Mouse (Mus musculus) layer of hippocampus, postnatal 14 days (tissue): ENCODE data around the gene Dynll2. TPM values are rescaled to one million over a fixed set of nuclear protein-coding genes. Genes with fewer than 3 reads are reported as not detected.
"Not testable (repeated sequence)": the region's sequence is repeated elsewhere in the genome, so short reads cannot be mapped to it uniquely, and the experiment has no call there.

Experiments
- DNase-seq, 2 experiments: peaks; one replicate each; pipeline ENCODE4 v3.0.0; 2021 to 2022; ENCODE audit warnings: low spot score in 2 of 2, mixed read lengths in 1 of 2
- total RNA-seq, 2 experiments: library from RNA; stranded (reverse); gene quantifications; 2 replicates each; pipeline ENCODE4 v1.2.3; 2021

Gene Dynll2
- total RNA-seq, 2 experiments from 2014 or later, result 406 to 432 TPM

- DNase-seq, result no peak
These were observed 12.4 kb upstream of the Dynll2 start for GRCm38 (mm10) chr11:87999751-88000150.

DNA sequence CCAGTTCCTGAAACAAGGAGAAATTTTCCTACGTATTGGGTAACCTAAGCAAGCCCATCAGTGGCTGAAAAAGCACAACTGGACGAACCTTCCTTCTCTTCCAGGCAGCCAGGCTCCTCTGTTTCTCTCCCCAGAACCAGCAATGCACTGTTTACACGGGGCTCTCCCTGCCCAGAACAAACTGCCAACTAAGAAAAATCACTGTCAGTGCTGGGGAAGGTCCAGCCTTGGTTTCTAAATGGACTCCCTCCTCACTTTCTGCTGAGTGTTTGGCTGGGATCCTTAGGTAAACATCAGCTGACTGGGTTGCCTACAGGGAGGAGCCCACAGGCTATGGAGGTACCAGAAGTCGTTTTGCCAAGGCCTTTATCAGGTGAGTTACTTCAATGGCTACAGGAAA is 4.5 kb upstream of the Dynll2 start:
- no peak for DNase-seq

DNA sequence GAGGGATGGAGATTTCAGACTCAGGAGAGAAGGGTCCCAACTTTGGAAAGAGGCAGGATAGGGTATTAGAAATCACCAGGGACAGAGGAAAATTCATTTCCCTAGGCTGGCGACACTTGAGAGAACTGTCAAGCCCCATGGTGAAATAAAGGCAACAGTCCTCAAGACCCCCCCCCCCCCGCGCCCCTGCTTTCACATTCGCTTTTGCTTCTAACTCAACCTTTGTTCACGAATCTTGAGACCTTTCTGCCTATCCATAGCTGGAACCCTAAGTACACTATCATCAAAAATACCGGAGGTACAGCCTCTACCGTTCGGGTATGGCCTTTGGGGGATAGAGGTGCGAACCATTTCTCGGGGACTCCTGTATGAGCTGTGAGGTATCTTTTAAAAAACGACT is 528 bp upstream of the Dynll2 start:
- no peak for DNase-seq

GRCm38 (mm10) chr11:87986141-87986741 is 1.1 kb downstream of the Dynll2 start:
- peak in 1 of 2 experiments; percentile 43 for DNase-seq

- no peak for DNase-seq
These were observed 1.7 kb downstream of the Dynll2 start for GRCm38 (mm10) chr11:87985643-87986042.

DNA sequence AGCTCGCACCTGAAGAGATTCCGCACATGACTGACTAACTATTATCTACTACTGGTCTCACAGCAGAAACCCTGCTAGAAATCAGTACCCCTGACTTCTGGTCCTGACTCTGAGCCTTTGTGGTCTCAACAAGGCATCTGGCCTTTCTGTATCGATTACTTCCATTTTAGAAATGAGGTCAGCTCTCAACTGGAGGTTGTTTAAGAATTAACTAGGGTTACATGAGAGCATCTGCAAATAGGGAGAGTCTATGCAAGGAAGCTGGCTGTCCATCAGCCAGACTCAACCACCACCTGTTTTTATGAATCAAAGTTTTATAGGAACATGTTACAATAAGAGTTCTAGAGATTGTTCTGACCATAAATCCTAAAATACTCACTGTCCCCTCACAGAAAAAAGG is 2.8 kb downstream of the Dynll2 start:
- no peak for DNase-seq

GRCm38 (mm10) chr11:87978905-87979304 is 8.4 kb downstream of the Dynll2 start:
- DNase-seq, result no peak

DNA sequence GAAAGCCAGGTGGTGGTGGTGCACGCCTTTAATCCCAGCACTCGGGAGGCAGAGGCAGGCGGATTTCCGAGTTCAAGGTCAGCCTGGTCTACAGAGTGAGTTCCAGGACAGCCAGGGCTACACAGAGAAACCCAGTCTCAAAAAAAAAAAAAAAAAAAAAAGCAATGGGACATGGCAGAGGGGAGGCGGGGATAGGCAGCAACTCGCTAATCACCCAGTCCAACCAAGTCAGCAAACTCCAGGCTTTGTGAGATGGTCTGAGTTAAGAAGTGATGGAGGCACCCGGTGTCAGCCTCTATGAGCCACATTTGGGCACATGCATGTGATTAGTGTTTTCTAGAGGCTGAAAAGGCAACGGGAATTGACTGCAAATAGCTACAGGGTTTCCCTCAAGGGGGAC is 10.3 kb downstream of the Dynll2 start:
- DNase-seq, result not testable (repeated sequence)

DNA sequence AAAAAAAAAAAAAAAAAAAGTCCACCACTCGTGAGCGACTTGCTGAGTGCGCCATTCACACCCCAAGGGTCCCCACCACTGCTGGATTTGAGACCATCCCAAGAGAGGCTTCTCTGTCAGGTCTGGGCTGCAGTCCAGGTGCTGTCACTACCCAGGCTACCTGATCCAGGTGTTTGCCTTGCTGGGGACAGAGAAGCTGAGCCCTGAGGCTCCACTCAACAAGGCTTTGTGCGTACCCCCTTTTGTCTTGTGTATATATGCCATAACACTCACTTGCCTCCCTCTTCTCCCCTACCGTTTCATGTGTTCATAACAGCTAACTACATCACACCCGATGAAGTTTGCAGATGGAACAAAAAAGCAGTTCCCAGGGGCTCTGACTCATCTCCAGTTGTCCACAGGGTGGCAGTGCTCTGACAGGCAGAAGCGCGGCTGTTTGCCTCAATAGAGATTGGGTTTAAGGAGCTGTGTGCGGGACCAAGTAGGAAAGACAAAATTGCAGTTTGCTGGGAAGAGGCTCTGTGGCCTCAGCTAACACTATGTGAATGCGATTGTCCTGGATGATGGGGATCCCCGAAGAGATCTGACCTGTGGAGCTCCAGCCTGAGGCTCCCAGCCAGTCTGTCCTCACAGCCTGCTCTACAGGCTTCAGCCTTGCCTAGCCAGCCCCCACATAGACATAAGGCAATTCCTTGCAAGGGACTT is 12.7 kb downstream of the Dynll2 start:
- peak; percentile 65 to 82 for DNase-seq

GRCm38 (mm10) chr11:87973559-87974305 is 13.6 kb downstream of the Dynll2 start:
- no peak for DNase-seq

DNA sequence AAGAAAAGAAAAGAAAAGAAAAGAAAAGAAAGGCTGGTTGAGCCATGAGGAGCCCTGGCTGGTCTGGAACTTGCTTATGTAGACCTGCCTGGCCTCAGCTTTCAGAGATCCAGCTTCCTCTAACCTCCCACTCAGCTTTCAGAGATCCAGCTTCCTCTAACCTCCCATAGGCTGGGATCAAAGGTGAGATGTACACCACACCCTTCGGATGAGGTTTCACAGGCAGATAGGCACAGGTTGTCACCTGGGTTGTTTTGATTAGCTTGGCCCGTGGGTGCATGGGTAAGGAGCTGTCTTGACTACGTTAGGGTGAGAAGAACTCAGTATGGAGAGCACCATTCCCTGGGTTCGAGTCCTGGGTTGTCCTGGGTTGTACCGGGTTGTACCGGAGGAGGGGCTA is 14.5 kb downstream of the Dynll2 start:
- no peak for DNase-seq

DNA sequence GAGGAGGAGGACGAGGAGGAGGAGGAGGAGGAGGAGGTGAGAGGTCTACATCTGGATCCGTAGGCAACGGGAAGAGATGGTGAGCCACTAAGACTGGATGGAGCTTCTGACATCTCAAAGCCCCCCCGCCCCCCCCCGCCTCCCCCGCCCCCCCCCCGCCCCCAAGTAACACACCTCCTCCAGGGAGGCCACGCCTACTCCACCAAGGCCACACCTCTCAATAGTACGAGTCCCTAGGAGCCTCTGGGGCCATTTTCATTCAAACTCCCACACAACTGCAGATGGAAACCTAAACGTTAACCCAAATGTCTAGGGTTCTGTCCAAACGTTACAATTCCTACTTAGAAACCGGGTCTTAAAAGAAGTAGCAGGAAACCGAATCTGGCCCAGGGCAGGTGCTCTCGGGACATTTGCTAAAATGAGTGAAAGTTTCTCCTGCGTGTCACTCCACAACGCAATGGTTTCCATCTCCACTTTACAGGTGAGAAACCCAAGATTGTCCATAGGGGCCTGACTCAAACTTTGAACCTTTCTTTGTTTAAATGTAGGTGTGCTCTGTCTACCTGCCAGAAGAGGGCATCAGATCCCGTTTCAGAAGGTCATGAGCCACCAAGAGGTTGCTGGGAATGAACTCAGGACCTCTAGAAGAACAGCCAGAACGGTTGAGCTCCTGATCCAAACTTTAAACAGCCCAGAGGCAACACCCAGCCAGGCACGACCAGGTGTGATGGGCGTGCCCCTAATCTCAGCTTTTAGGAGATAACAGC is 18.8 kb downstream of the Dynll2 start:
- DNase-seq, result no peak

GRCm38 (mm10) chr11:87967692-87968289 is 19.5 kb downstream of the Dynll2 start:
- DNase-seq, result peak; percentile 80 to 84

GRCm38 (mm10) chr11:87966214-87966613 is 21.1 kb downstream of the Dynll2 start:
- no peak for DNase-seq

DNA sequence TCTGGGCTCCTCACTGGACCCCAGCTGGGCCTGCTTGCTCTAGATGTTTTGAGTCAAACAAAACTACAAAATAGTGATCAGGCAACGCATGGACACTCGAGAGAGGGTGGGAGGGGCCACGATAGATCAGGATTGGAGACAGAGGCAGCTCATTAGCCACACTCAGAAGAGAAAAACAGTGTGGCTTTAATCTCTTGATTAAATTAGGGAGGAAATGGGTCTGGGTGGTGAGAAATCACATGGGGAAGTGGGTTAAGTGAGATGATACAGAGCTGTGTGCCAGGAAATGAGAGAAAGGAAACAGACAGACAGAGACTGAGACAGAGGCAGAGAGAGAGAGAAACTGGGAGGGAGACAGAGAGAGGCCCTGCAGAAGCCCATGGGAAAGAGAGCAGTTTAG is 22.0 kb downstream of the Dynll2 start:
- DNase-seq, result no peak

GRCm38 (mm10) chr11:87957066-87957465 is 30.3 kb downstream of the Dynll2 start:
- DNase-seq, result no peak

DNA sequence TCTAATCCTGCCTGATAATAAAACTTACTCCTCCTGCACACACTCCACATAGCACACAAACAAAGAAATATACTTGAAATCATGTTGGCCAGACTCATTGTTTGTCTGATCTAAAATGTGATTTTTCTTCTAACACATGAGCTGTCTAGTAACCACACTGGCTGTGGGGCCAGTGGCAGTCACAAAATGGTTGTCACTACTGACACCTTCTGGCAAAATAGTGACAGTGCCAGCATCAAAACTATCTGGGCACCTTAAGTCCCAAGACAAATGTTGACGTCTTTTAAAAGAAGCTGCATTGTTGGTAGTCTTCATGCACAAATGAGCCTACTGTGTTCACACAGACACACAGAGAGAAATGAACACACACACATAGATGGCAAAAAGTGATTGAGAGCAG is 32.2 kb downstream of the Dynll2 start:
- no peak for DNase-seq

DNA sequence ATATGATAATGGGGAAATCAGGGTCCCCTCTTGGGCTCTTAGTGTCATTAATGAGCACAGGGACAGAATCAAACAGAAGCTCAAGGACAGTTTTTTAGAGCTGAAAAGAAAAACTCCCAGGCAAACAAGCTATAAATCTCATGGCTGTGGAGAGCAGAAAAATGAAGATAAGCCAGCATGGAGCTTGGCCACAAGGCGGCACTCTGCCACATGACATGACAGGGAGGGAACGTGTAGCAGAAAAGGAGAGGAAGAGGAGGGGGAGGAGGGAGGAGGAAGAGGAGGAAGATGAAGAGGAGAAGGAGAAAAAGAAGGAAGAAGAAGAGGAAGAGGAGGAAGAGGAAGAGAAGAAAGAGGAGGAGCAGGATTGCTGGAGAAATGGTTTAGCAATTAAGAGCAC is 37.3 kb downstream of the Dynll2 start:
- DNase-seq, result no peak

GRCm38 (mm10) chr11:87935467-87935866 is 51.9 kb downstream of the Dynll2 start:
- DNase-seq, result no peak

GRCm38 (mm10) chr11:87933731-87934130 is 53.6 kb downstream of the Dynll2 start:
- DNase-seq, result no peak

- DNase-seq, result no peak
These were observed 57.0 kb downstream of the Dynll2 start for GRCm38 (mm10) chr11:87930348-87930747.
